Mouse (Mus musculus) forebrain, embryonic 11.5 days (tissue): Measurements from ENCODE around the gene Mcm2. TPM values are rescaled to one million over a fixed set of nuclear protein-coding genes. Genes with fewer than 3 reads are reported as not detected.

Experiments
- ATAC-seq: fragments of 200-750 bp; cut with Nextera tagmentation; replicated peaks from 2 replicates; pipeline ENCODE4 v1.8.0; 2017; ENCODE audit warnings: moderate TSS enrichment; ENCODE audit not compliant: low FRiP score
- DNase-seq: peaks from one replicate; pipeline ENCODE4 v3.0.0-alpha.2; 2017; ENCODE audit warnings: low spot score
- H3K27ac ChIP-seq: fragments of 300-500 bp; sonication (generic); 2 replicates; pipeline ENCODE4 v1.5.1; 2014; ENCODE audit warnings: low read depth, low read length
- H3K27me3 ChIP-seq: fragments of 300-500 bp; sonication (generic); 2 replicates; pipeline ENCODE4 v1.6.1; 2014; ENCODE audit warnings: mild to moderate bottlenecking, low read length, mixed read lengths; ENCODE audit not compliant: control insufficient read depth, insufficient read depth
- H3K36me3 ChIP-seq: fragments of 300-500 bp; sonication (generic); 2 replicates; pipeline ENCODE4 v1.6.1; 2014; ENCODE audit warnings: mild to moderate bottlenecking, low read length, moderate library complexity, mixed read lengths; ENCODE audit not compliant: control insufficient read depth, insufficient read depth
- H3K4me1 ChIP-seq: fragments of 300-500 bp; sonication (generic); replicated peaks from 2 replicates; pipeline ENCODE4 v1.6.1; 2014; ENCODE audit warnings: low read length, mixed read lengths; ENCODE audit not compliant: control insufficient read depth, insufficient read depth
- H3K4me2 ChIP-seq: fragments of 300-500 bp; sonication (generic); 2 replicates; pipeline ENCODE4 v1.6.1; 2014; ENCODE audit warnings: low read depth, mild to moderate bottlenecking, low read length, moderate library complexity, mixed read lengths; ENCODE audit not compliant: severe bottlenecking
- H3K4me3 ChIP-seq: fragments of 300-500 bp; sonication (generic); 2 replicates; pipeline ENCODE4 v1.5.1; 2014; ENCODE audit warnings: low read depth, low read length
- H3K9ac ChIP-seq: fragments of 300-500 bp; sonication (generic); 2 replicates; pipeline ENCODE4 v1.6.1; 2014; ENCODE audit warnings: low read length
- H3K9me3 ChIP-seq: fragments of 300-500 bp; sonication (generic); 2 replicates; pipeline ENCODE4 v1.6.1; 2016; ENCODE audit warnings: low read length, mixed read lengths; ENCODE audit not compliant: control insufficient read depth
- WGBS: fragments of 180-500 bp; shearing (Covaris S2); extraction: QIAGEN DNeasy Blood & Tissue Kit; methylation state at CpG from one replicate; pipeline ENCODE4 v1.1.7; 2014; 5-methylcytosine and 5-hydroxymethylcytosine counted together
- polyA plus RNA-seq: library from polyadenylated mRNA; unstranded; fragments of >200 nt; fragmentation: Nextera tagmentation; extraction: Ambion mirVana; gene quantifications from 2 replicates; pipeline ENCODE4 v1.2.1, GENCODE M21; 2014

Mcm2 gene
- 248 and 259 TPM in 2 replicates for polyA plus RNA-seq

GRCm38 (mm10) chr6:88898534-88899048, at the start of gene Mcm2:
TSS of gene Mcm2 (minus strand) at chr6:88898780.
- Histone ChIP-seq H3K9me3 (no peaks in the 10 kb centered on the region), H3K4me2 (peak within 1 kb of the TSS; percentile 63), H3K4me3 (peak within 1 kb of the TSS; percentile 50), H3K27me3 (no peaks in the 10 kb centered on the region), H3K4me1 (peaks cover 19% of the 10 kb centered on the region), H3K27ac (peak within 1 kb of the TSS; percentile 46), H3K9ac (peak within 1 kb of the TSS; percentile 73), H3K36me3 (peaks cover 18% of the 10 kb centered on the region)
- peak; percentile 82 for ATAC-seq
- DNase-seq, result peak; percentile 98
- under 1% methylated on average over 33 of the region's 33 CpGs for WGBS

GRCm38 (mm10) chr6:88947771-88948170, 49.2 kb upstream of the Mcm2 start:
- DNase-seq, result peak; percentile 36
- Histone ChIP-seq H3K9me3 (no peaks in the 10 kb centered on the region), H3K9ac (no peak overlapping the region), H3K4me3 (no peak overlapping the region), H3K4me2 (no peak overlapping the region), H3K36me3 (no peaks in the 10 kb centered on the region), H3K27me3 (no peaks in the 10 kb centered on the region), H3K27ac (no peak overlapping the region), H3K4me1 (peaks cover 8% of the 10 kb centered on the region; the same call in 1 of the 2 replicates)
- ATAC-seq, result no peak

GRCm38 (mm10) chr6:88946442-88946841, 47.9 kb upstream of the Mcm2 start:
- Histone ChIP-seq H3K4me1 (peaks cover 15% of the 10 kb centered on the region; the same call in 1 of the 2 replicates), H3K9ac (no peak overlapping the region), H3K4me3 (no peak overlapping the region), H3K36me3 (no peaks in the 10 kb centered on the region), H3K27ac (no peak overlapping the region), H3K4me2 (no peak overlapping the region), H3K9me3 (no peaks in the 10 kb centered on the region), H3K27me3 (no peaks in the 10 kb centered on the region)
- DNase-seq, result no peak
- no peak for ATAC-seq
- 87% methylated on average over 6 of the region's 6 CpGs for WGBS

DNA sequence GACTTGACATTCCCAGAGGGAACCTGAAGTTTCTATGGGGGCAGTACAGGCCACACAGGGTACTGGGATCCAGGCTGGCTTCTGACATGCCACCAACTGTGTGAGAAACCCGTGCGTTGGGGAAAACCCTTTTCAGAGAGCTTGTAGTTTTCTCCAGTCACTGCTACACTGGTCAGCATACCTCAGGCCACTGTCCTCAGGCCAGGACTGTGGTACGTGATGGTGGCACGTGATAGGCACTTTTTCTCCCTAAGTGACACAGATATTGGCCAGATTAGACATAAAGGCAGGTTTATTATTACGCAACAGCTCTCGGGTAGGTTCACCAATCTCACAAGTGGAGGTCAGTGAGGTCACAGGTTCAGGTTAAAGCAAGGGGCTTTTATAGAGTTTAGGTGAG, 45.1 kb upstream of the Mcm2 start:
- H3K27ac ChIP-seq, result no peak overlapping the region; the same call in 1 of the 2 replicates
- H3K4me3 ChIP-seq, result no peak overlapping the region
- WGBS, result 84% methylated on average over 6 of the region's 6 CpGs
- H3K36me3 ChIP-seq, result no peaks in the 10 kb centered on the region
- H3K4me2 ChIP-seq, result no peak overlapping the region
- peaks cover 27% of the 10 kb centered on the region for H3K4me1 ChIP-seq
- DNase-seq, result peak; percentile 49
- no peak overlapping the region for H3K9ac ChIP-seq
- ATAC-seq, result no peak
- no peaks in the 10 kb centered on the region for H3K27me3 ChIP-seq
- H3K9me3 ChIP-seq, result no peaks in the 10 kb centered on the region

DNA sequence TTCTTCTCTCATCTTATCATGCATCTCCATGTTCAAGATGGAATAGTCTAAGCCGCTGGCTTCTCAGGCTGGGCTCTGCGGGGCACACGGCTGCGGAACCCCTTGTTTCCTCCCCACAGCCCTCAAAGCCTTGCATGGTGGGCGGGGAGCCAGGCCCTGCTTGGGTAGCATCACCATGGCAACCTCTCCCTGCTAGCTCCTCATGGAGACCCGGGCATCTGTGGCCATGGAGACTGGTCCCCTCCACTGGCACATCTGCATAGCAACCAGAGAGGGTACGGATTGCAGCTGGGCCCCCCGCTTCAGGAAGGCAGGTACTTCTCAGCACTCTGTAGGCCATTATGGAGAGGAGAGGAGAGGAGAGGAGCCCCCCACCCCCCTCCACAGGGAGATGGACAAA, 44.0 kb upstream of the Mcm2 start:
- 7% methylated on average over 8 of the region's 8 CpGs for WGBS
- no peaks in the 10 kb centered on the region for H3K9me3 ChIP-seq
- H3K9ac ChIP-seq, result no peak overlapping the region; the same call in 1 of the 2 replicates
- H3K4me2 ChIP-seq, result peak overlapping the region; percentile 31; the same call in 1 of the 2 replicates
- peak overlapping the region; percentile 42; the same call in 1 of the 2 replicates for H3K27ac ChIP-seq
- H3K4me1 ChIP-seq, result peaks cover 36% of the 10 kb centered on the region
- no peaks in the 10 kb centered on the region for H3K36me3 ChIP-seq
- H3K27me3 ChIP-seq, result no peaks in the 10 kb centered on the region
- DNase-seq (peak; percentile 91), ATAC-seq (peak; percentile 85)
- H3K4me3 ChIP-seq, result no peak overlapping the region

- Histone ChIP-seq H3K4me1 (peaks cover 45% of the 10 kb centered on the region), H3K27me3 (no peaks in the 10 kb centered on the region), H3K9ac (no peak overlapping the region), H3K36me3 (no peaks in the 10 kb centered on the region), H3K4me3 (no peak overlapping the region), H3K9me3 (no peaks in the 10 kb centered on the region), H3K27ac (no peak overlapping the region), H3K4me2 (no peak overlapping the region)
- WGBS, result 74% methylated on average over 4 of the region's 4 CpGs
- ATAC-seq, result no peak
- DNase-seq, result peak; percentile 49
Measured at GRCm38 (mm10) chr6:88941628-88942027, 43.0 kb upstream of the Mcm2 start.

- Histone ChIP-seq H3K9ac (no peak overlapping the region), H3K27me3 (no peaks in the 10 kb centered on the region), H3K4me1 (peaks cover 45% of the 10 kb centered on the region), H3K4me3 (no peak overlapping the region), H3K27ac (0 out of 2 replicates have a peak overlapping the region, but pooled peaks have one; percentile 51), H3K4me2 (no peak overlapping the region), H3K9me3 (no peaks in the 10 kb centered on the region), H3K36me3 (no peaks in the 10 kb centered on the region)
- ATAC-seq (no peak), DNase-seq (peak; percentile 49)
- WGBS, result 89% methylated on average over 9 of the region's 9 CpGs
Measured at GRCm38 (mm10) chr6:88940090-88940916, 41.7 kb upstream of the Mcm2 start.

DNA sequence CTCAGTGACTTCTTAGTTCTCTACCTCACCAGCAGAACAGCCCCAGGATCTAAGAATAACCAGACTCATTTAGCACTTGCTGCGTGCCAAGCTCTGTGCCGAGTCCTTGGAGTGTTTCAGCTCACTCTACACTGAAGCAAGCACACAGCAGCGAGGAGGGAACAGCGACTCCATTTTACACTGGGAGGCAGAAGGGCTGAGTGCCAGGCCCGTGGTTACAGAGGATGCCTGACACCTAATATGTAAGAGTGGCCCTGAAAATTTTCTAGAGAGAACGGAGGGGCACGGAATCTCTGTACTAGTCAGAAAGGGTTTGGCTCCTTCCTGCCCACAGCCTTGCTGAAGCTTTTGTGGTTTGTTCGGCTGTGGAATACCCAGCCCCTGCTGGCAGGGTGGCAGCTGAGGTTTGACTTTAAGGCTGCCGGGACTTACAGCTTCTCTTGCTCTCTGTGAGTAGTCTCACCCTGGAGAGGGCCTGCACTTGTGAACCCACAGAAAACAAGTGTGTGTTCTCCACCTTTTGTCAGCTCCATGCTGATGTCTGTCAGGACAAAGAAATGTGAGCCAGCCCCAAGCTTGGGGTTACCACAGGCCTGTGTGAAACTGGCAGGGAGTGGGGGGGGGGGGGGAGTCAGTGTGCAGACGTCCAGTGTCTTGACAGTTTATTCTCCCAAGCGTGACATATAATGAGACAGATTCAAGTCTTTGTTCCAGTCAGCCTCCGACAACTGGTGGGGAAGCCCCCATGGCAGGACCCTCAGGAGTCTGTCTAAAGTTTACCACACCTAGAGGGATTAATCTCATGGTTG, 40.9 kb upstream of the Mcm2 start:
- Histone ChIP-seq H3K9ac (peak overlapping the region; percentile 23; the same call in 1 of the 2 replicates), H3K9me3 (no peaks in the 10 kb centered on the region), H3K27me3 (peaks cover 2% of the 10 kb centered on the region), H3K36me3 (no peaks in the 10 kb centered on the region), H3K4me2 (no peak overlapping the region), H3K27ac (peak overlapping the region; percentile 59), H3K4me3 (no peak overlapping the region), H3K4me1 (peaks cover 50% of the 10 kb centered on the region)
- peak; percentile 46 for DNase-seq
- 46% methylated on average over 12 of the region's 12 CpGs for WGBS
- ATAC-seq, result no peak
